Mouse (Mus musculus) heart, embryonic 11.5 days (tissue): ENCODE results near the gene Fam171a2. TPM values are rescaled to one million over a fixed set of nuclear protein-coding genes. Genes with fewer than 3 reads are reported as not detected.

ENCODE experiments used
- ATAC-seq: fragments of 200-750 bp; cut with Nextera tagmentation; replicated peaks from 2 replicates; pipeline ENCODE4 v1.8.0; 2017; ENCODE audit warnings: moderate library complexity; ENCODE audit not compliant: insufficient number of reproducible peaks, low FRiP score, low TSS enrichment
- H3K27ac ChIP-seq: fragments of 300-500 bp; sonication (generic); 2 replicates; pipeline ENCODE4 v1.5.1; 2014; ENCODE audit warnings: mild to moderate bottlenecking, low read depth, low read length
- H3K27me3 ChIP-seq: fragments of 300-500 bp; sonication (generic); 2 replicates; pipeline ENCODE4 v1.6.1; 2014; ENCODE audit warnings: mild to moderate bottlenecking, low read length, mixed read lengths; ENCODE audit not compliant: control insufficient read depth, insufficient read depth
- H3K36me3 ChIP-seq: fragments of 300-500 bp; sonication (generic); 2 replicates; pipeline ENCODE4 v1.6.1; 2014; ENCODE audit warnings: mild to moderate bottlenecking, low read length, moderate library complexity, mixed read lengths; ENCODE audit not compliant: control insufficient read depth, insufficient read depth
- H3K4me1 ChIP-seq: fragments of 300-500 bp; sonication (generic); 2 replicates; pipeline ENCODE4 v1.6.1; 2014; ENCODE audit warnings: low read length; ENCODE audit not compliant: control insufficient read depth, insufficient read depth
- H3K4me2 ChIP-seq: fragments of 300-500 bp; sonication (generic); 2 replicates; pipeline ENCODE4 v1.6.1; 2014; ENCODE audit warnings: mild to moderate bottlenecking, moderate library complexity
- H3K4me3 ChIP-seq: fragments of 300-500 bp; sonication (generic); 2 replicates; pipeline ENCODE4 v1.5.1; 2014; ENCODE audit warnings: low read depth, low read length
- H3K9ac ChIP-seq: fragments of 300-500 bp; sonication (generic); 2 replicates; pipeline ENCODE4 v1.6.1; 2014; ENCODE audit warnings: mild to moderate bottlenecking, low read depth, low read length, moderate library complexity
- H3K9me3 ChIP-seq: fragments of 300-500 bp; sonication (generic); replicated peaks from 2 replicates; pipeline ENCODE4 v1.6.1; 2016; ENCODE audit warnings: low read length; ENCODE audit not compliant: control insufficient read depth
- WGBS: fragments of 180-500 bp; shearing (Covaris S2); extraction: QIAGEN DNeasy Blood & Tissue Kit; methylation state at CpG from one replicate; pipeline ENCODE4 v1.1.7; 2014; ENCODE audit not compliant: insufficient replicate concordance; 5-methylcytosine and 5-hydroxymethylcytosine counted together
- polyA plus RNA-seq: library from polyadenylated mRNA; unstranded; fragments of >200 nt; fragmentation: Nextera tagmentation; extraction: Ambion mirVana; gene quantifications from 2 replicates; pipeline ENCODE4 v1.2.1, GENCODE M21; 2014

Gene Fam171a2
- 3.1 and 5.1 TPM in 2 replicates for polyA plus RNA-seq

- H3K9me3 ChIP-seq = no peaks in the 10 kb centered on the region
- H3K9ac ChIP-seq = peak within 1 kb of the TSS; percentile 91
- peaks cover 43% of the 10 kb centered on the region for H3K4me1 ChIP-seq
- ATAC-seq = peak; percentile 39
- peak within 1 kb of the TSS; percentile 87 for H3K4me3 ChIP-seq
- WGBS = 0% methylated on average over 40 of the region's 40 CpGs
- H3K4me2 ChIP-seq = peak within 1 kb of the TSS; percentile 94
- peaks cover 12% of the 10 kb centered on the region for H3K27me3 ChIP-seq
- H3K27ac ChIP-seq = peak within 1 kb of the TSS; percentile 76
- peaks cover 4% of the 10 kb centered on the region; the same call in 1 of the 2 replicates for H3K36me3 ChIP-seq
Measured at GRCm38 (mm10) chr11:102447497-102447896, at the start of gene Fam171a2. Gene Fam171a2, minus strand, starts transcription at chr11:102447682.

- Histone ChIP-seq H3K4me1 (0 out of 2 replicates have a peak, but pooled peaks cover 4% of the 10 kb centered on the region), H3K9me3 (no peaks in the 10 kb centered on the region), H3K27me3 (no peaks in the 10 kb centered on the region), H3K9ac (no peak overlapping the region), H3K27ac (no peak overlapping the region), H3K36me3 (peaks cover 6% of the 10 kb centered on the region; the same call in 1 of the 2 replicates), H3K4me2 (no peak overlapping the region), H3K4me3 (no peak overlapping the region)
- 58% methylated on average over 2 of the region's 2 CpGs for WGBS
- ATAC-seq = no peak
Measured at GRCm38 (mm10) chr11:102496732-102497131, 49.2 kb upstream of the Fam171a2 start.

- ATAC-seq = no peak
- 0 out of 2 replicates have a peak, but pooled peaks cover 4% of the 10 kb centered on the region for H3K4me1 ChIP-seq
- WGBS = 86% methylated on average over 2 of the region's 2 CpGs
- H3K27me3 ChIP-seq = no peaks in the 10 kb centered on the region
- H3K9me3 ChIP-seq = no peaks in the 10 kb centered on the region
- H3K4me2 ChIP-seq = no peak overlapping the region
- H3K36me3 ChIP-seq = peaks cover 6% of the 10 kb centered on the region; the same call in 1 of the 2 replicates
- H3K27ac ChIP-seq = no peak overlapping the region
- H3K4me3 ChIP-seq = no peak overlapping the region
- no peak overlapping the region for H3K9ac ChIP-seq
Measured at GRCm38 (mm10) chr11:102496206-102496605, 48.7 kb upstream of the Fam171a2 start.

GRCm38 (mm10) chr11:102495742-102496141 is 48.3 kb upstream of the Fam171a2 start:
- no peak overlapping the region for H3K4me2 ChIP-seq
- no peak overlapping the region for H3K4me3 ChIP-seq
- H3K9me3 ChIP-seq = no peaks in the 10 kb centered on the region
- ATAC-seq = no peak
- H3K4me1 ChIP-seq = 0 out of 2 replicates have a peak, but pooled peaks cover 4% of the 10 kb centered on the region
- H3K27ac ChIP-seq = no peak overlapping the region
- no peaks in the 10 kb centered on the region for H3K27me3 ChIP-seq
- WGBS = 94% methylated on average over 5 of the region's 5 CpGs
- H3K9ac ChIP-seq = no peak overlapping the region
- peaks cover 6% of the 10 kb centered on the region; the same call in 1 of the 2 replicates for H3K36me3 ChIP-seq

DNA sequence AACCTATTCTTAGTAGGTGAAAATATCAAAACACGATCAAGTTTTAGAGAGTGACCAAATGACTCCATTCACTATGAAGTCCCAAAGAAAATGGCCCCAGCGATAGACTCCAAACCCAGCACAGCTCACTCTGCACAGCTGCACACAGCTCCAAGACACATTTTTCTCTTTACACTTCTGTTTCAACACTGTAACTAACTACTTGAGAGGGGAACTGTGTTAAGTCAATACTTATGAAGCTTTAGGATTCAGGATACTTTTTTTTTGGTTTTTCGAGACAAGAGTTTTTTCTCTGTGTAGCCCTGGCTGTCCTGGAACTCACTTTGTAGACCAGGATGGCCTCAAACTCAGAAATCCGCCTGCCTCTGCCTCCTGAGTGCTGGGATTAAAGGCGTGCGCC is 47.6 kb upstream of the Fam171a2 start:
- Histone ChIP-seq H3K27ac (no peak overlapping the region), H3K36me3 (peaks cover 6% of the 10 kb centered on the region; the same call in 1 of the 2 replicates), H3K9me3 (no peaks in the 10 kb centered on the region), H3K4me3 (no peak overlapping the region), H3K27me3 (no peaks in the 10 kb centered on the region), H3K4me1 (0 out of 2 replicates have a peak, but pooled peaks cover 4% of the 10 kb centered on the region), H3K4me2 (no peak overlapping the region), H3K9ac (no peak overlapping the region)
- WGBS = 93% methylated on average over 6 of the region's 6 CpGs
- no peak for ATAC-seq

DNA sequence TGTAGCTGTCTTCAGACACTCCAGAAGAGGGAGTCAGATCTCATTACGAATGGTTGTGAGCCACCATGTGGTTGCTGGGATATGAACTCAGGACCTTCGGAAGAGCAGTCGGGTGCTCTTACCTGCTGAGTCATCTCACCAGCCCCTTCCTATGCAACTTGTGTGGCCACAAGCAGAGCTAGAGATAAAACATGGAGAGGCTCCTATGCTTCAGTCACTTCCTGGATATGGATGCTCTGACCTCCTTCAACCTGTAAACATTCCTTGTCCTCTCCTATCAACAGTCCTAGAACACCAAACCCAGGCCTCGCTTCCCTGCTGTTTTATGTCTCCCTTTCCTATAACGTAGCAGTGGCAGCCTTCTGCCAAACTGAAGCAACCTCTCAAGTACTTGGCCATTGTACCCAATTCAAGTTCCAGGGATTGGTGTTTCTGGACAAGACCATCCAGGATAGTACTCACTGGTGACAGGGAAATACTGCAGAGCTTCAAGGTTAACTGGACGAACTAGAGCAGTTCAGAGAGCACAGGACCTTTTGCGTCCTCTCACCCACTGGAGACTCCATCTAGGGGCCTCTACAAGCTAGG is 46.7 kb upstream of the Fam171a2 start:
- Histone ChIP-seq H3K27me3 (no peaks in the 10 kb centered on the region), H3K9ac (no peak overlapping the region), H3K36me3 (peaks cover 6% of the 10 kb centered on the region; the same call in 1 of the 2 replicates), H3K4me3 (no peak overlapping the region), H3K4me1 (0 out of 2 replicates have a peak, but pooled peaks cover 4% of the 10 kb centered on the region), H3K9me3 (no peaks in the 10 kb centered on the region), H3K4me2 (no peak overlapping the region), H3K27ac (no peak overlapping the region)
- no peak for ATAC-seq
- WGBS = 74% methylated on average over 7 of the region's 7 CpGs

DNA sequence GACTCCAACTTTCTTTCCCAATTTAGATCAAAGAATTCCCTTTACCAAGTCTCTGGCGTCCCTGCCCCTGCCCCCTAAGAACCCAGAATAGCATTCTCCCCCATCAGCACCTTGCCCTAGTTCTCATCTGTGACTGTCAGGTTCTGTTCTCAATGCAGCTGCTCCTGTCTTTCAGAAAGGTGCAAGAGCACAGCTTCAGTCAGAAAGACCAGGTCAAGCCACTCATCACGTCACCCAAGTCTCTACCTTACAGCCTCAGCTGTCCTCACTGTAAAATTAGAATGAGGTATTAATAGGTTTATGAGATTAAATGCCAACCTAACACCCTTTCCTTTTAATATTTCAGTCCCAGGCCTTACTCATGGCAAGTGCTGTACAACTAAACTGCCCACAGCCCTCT is 45.8 kb upstream of the Fam171a2 start:
- Histone ChIP-seq H3K4me3 (no peak overlapping the region), H3K9ac (no peak overlapping the region), H3K27me3 (no peaks in the 10 kb centered on the region), H3K27ac (0 out of 2 replicates have a peak overlapping the region, but pooled peaks have one; percentile 10), H3K9me3 (no peaks in the 10 kb centered on the region), H3K4me2 (no peak overlapping the region), H3K4me1 (0 out of 2 replicates have a peak, but pooled peaks cover 4% of the 10 kb centered on the region), H3K36me3 (peaks cover 3% of the 10 kb centered on the region; the same call in 1 of the 2 replicates)
- ATAC-seq = no peak
- WGBS = 54% methylated on average over 2 of the region's 2 CpGs

DNA sequence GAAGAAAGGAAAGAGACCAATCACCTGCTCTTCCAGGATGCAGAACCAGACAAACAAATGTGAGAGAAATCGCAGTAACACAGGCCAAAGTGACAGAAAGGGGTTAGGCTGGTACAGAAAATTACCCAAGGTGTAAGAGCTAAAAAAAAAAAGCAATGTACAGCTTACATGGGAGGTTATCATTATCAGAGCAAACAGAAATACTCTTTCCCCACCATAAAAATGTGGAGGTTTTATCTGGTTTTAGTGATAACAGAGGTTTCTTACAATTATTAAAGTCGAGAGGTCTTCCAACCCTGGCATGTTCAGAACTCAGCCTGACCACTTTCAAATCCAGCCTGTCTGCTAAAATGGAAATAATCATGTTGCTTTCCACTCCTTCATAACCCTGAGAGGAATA is 40.4 kb upstream of the Fam171a2 start:
- Histone ChIP-seq H3K27me3 (no peaks in the 10 kb centered on the region), H3K27ac (no peak overlapping the region), H3K4me3 (no peak overlapping the region), H3K36me3 (peaks cover 15% of the 10 kb centered on the region), H3K9ac (no peak overlapping the region), H3K4me2 (no peak overlapping the region), H3K9me3 (no peaks in the 10 kb centered on the region), H3K4me1 (no peaks in the 10 kb centered on the region)
- no peak for ATAC-seq
- 70% methylated on average over 2 of the region's 2 CpGs for WGBS
